Mouse (Mus musculus): ENCODE measurements around the gene Dhx58. TPM values are rescaled to one million over a fixed set of nuclear protein-coding genes. Genes with fewer than 3 reads are reported as not detected.
A peak's percentile ranks its signal among the peaks of the same experiment; 100 is the strongest.
"Not testable (repeated sequence)": the region's sequence is repeated elsewhere in the genome, so short reads cannot be mapped to it uniquely, and the experiment has no call there.

Gene Dhx58
- polyA plus RNA-seq, 2 experiments = 2.3 to 3.2 TPM

- 59% methylated on average over 2 of the region's 2 CpGs for WGBS
- no peak for TF ChIP-seq POLR2A (IDR thresholded peaks at IDR 0.05; ENCODE audit: borderline replicate concordance, extremely low read depth, insufficient read depth, insufficient read length)
- ATAC-seq (ENCODE audit: low FRiP score, low read depth) (no peak), DNase-seq (ENCODE audit: low spot score) (no peak)
- Histone ChIP-seq H3K27ac (replicated peaks; ENCODE audit: low read depth, low read length) (no peak overlapping the region), H3K4me3 (replicated peaks; ENCODE audit: low read length) (no peak overlapping the region), H3K9me3 (ENCODE audit: control insufficient read depth, low read length) (no peaks in the 10 kb centered on the region), H3K4me2 (replicated peaks; ENCODE audit: low read depth, low read length, severe bottlenecking) (no peak overlapping the region), H3K36me3 (ENCODE audit: control insufficient read depth, insufficient read depth, low read length) (no peaks in the 10 kb centered on the region), H3K4me1 (ENCODE audit: control insufficient read depth, insufficient read depth, low read length) (peaks cover 8% of the 10 kb centered on the region; the same call in 1 of the 2 replicates), H3K27me3 (ENCODE audit: control insufficient read depth, insufficient read depth, low read length) (peaks cover 6% of the 10 kb centered on the region; the same call in 1 of the 2 replicates), H3K9ac (ENCODE audit: low read depth, low read length, severe bottlenecking) (no peak overlapping the region)
Observed at GRCm38 (mm10) chr11:100671956-100672355, 32.1 kb downstream of the Dhx58 start.

GRCm38 (mm10) chr11:100671049-100671448 lies 33.0 kb downstream of the Dhx58 start:
- Histone ChIP-seq H3K27ac (replicated peaks; ENCODE audit: low read depth, low read length) (no peak overlapping the region), H3K4me3 (replicated peaks; ENCODE audit: low read length) (no peak overlapping the region), H3K4me1 (ENCODE audit: control insufficient read depth, insufficient read depth, low read length) (peaks cover 8% of the 10 kb centered on the region; the same call in 1 of the 2 replicates), H3K4me2 (replicated peaks; ENCODE audit: low read depth, low read length, severe bottlenecking) (no peak overlapping the region), H3K27me3 (ENCODE audit: control insufficient read depth, insufficient read depth, low read length) (peaks cover 6% of the 10 kb centered on the region; the same call in 1 of the 2 replicates), H3K36me3 (ENCODE audit: control insufficient read depth, insufficient read depth, low read length) (no peaks in the 10 kb centered on the region), H3K9me3 (ENCODE audit: control insufficient read depth, low read length) (no peaks in the 10 kb centered on the region), H3K9ac (ENCODE audit: low read depth, low read length, severe bottlenecking) (no peak overlapping the region)
- no peak for DNase-seq (ENCODE audit: low spot score)
- no peak for ATAC-seq (ENCODE audit: low FRiP score, low read depth)
- no peak for TF ChIP-seq POLR2A (IDR thresholded peaks at IDR 0.05; ENCODE audit: borderline replicate concordance, extremely low read depth, insufficient read depth, insufficient read length)
- WGBS = 59% methylated on average over 1 of the region's 1 CpGs

GRCm38 (mm10) chr11:100659806-100660205 lies 44.3 kb downstream of the Dhx58 start:
- Histone ChIP-seq H3K27me3 (ENCODE audit: control insufficient read depth, insufficient read depth, low read length) (no peaks in the 10 kb centered on the region), H3K36me3 (ENCODE audit: control insufficient read depth, insufficient read depth, low read length) (no peaks in the 10 kb centered on the region), H3K9ac (ENCODE audit: low read depth, low read length, severe bottlenecking) (no peak overlapping the region), H3K9me3 (ENCODE audit: control insufficient read depth, low read length) (no peaks in the 10 kb centered on the region), H3K4me2 (replicated peaks; ENCODE audit: low read depth, low read length, severe bottlenecking) (no peak overlapping the region), H3K27ac (replicated peaks; ENCODE audit: low read depth, low read length) (no peak overlapping the region), H3K4me3 (replicated peaks; ENCODE audit: low read length) (no peak overlapping the region), H3K4me1 (ENCODE audit: control insufficient read depth, insufficient read depth, low read length) (0 out of 2 replicates have a peak, but pooled peaks cover 3% of the 10 kb centered on the region)
- ATAC-seq (ENCODE audit: low FRiP score, low read depth) = no peak
- DNase-seq (ENCODE audit: low spot score) = no peak
- TF ChIP-seq POLR2A (IDR thresholded peaks at IDR 0.05; ENCODE audit: borderline replicate concordance, extremely low read depth, insufficient read depth, insufficient read length) = no peak
- WGBS = 56% methylated on average over 10 of the region's 10 CpGs

- Histone ChIP-seq H3K4me3 (replicated peaks; ENCODE audit: low read length) (no peak overlapping the region), H3K4me1 (ENCODE audit: control insufficient read depth, insufficient read depth, low read length) (0 out of 2 replicates have a peak, but pooled peaks cover 3% of the 10 kb centered on the region), H3K9ac (ENCODE audit: low read depth, low read length, severe bottlenecking) (no peak overlapping the region), H3K4me2 (replicated peaks; ENCODE audit: low read depth, low read length, severe bottlenecking) (no peak overlapping the region), H3K36me3 (ENCODE audit: control insufficient read depth, insufficient read depth, low read length) (no peaks in the 10 kb centered on the region), H3K27me3 (ENCODE audit: control insufficient read depth, insufficient read depth, low read length) (0 out of 2 replicates have a peak, but pooled peaks cover 3% of the 10 kb centered on the region), H3K27ac (replicated peaks; ENCODE audit: low read depth, low read length) (no peak overlapping the region), H3K9me3 (ENCODE audit: control insufficient read depth, low read length) (no peaks in the 10 kb centered on the region)
- DNase-seq (ENCODE audit: low spot score) (peak; percentile 23), ATAC-seq (ENCODE audit: low FRiP score, low read depth) (no peak)
- WGBS = 15% methylated on average over 6 of the region's 6 CpGs
- no peak for TF ChIP-seq POLR2A (IDR thresholded peaks at IDR 0.05; ENCODE audit: borderline replicate concordance, extremely low read depth, insufficient read depth, insufficient read length)
Observed at GRCm38 (mm10) chr11:100656458-100656857, 47.6 kb downstream of the Dhx58 start.

GRCm38 (mm10) chr11:100655589-100655988 lies 48.5 kb downstream of the Dhx58 start:
- 50% methylated on average over 2 of the region's 3 CpGs for WGBS
- not testable (repeated sequence) for ATAC-seq (ENCODE audit: low FRiP score, low read depth); DNase-seq (ENCODE audit: low spot score); H3K9me3 ChIP-seq (ENCODE audit: control insufficient read depth, low read length); H3K4me2 ChIP-seq (replicated peaks; ENCODE audit: low read depth, low read length, severe bottlenecking); H3K4me1 ChIP-seq (ENCODE audit: control insufficient read depth, insufficient read depth, low read length); H3K27ac ChIP-seq (replicated peaks; ENCODE audit: low read depth, low read length); H3K4me3 ChIP-seq (replicated peaks; ENCODE audit: low read length); H3K36me3 ChIP-seq (ENCODE audit: control insufficient read depth, insufficient read depth, low read length); H3K9ac ChIP-seq (ENCODE audit: low read depth, low read length, severe bottlenecking)
- H3K27me3 ChIP-seq (ENCODE audit: control insufficient read depth, insufficient read depth, low read length) = peaks cover 12% of the 10 kb centered on the region; the same call in 1 of the 2 replicates

GRCm38 (mm10) chr11:100651748-100652147 lies 52.3 kb downstream of the Dhx58 start:
- Histone ChIP-seq H3K27ac (replicated peaks; ENCODE audit: low read depth, low read length) (no peak overlapping the region), H3K9ac (ENCODE audit: low read depth, low read length, severe bottlenecking) (no peak overlapping the region), H3K27me3 (ENCODE audit: control insufficient read depth, insufficient read depth, low read length) (peaks cover 19% of the 10 kb centered on the region; the same call in 1 of the 2 replicates), H3K4me1 (ENCODE audit: control insufficient read depth, insufficient read depth, low read length) (0 out of 2 replicates have a peak, but pooled peaks cover 3% of the 10 kb centered on the region), H3K4me2 (replicated peaks; ENCODE audit: low read depth, low read length, severe bottlenecking) (no peak overlapping the region), H3K9me3 (ENCODE audit: control insufficient read depth, low read length) (no peaks in the 10 kb centered on the region), H3K36me3 (ENCODE audit: control insufficient read depth, insufficient read depth, low read length) (no peaks in the 10 kb centered on the region), H3K4me3 (replicated peaks; ENCODE audit: low read length) (no peak overlapping the region)
- DNase-seq (ENCODE audit: low spot score) (no peak), ATAC-seq (ENCODE audit: low FRiP score, low read depth) (no peak)
- no peak for TF ChIP-seq POLR2A (IDR thresholded peaks at IDR 0.05; ENCODE audit: borderline replicate concordance, extremely low read depth, insufficient read depth, insufficient read length)
- 30% methylated on average over 3 of the region's 3 CpGs for WGBS
